Mouse (Mus musculus) lung, postnatal 0 days (tissue): Measurements from ENCODE around the gene Fbxw4. TPM values are rescaled to one million over a fixed set of nuclear protein-coding genes. Genes with fewer than 3 reads are reported as not detected.

Experiments used
- ATAC-seq: fragments of 200-750 bp; cut with Nextera tagmentation; 2 replicates; pipeline ENCODE4 v1.8.0; 2017; ENCODE audit warnings: moderate library complexity
- DNase-seq: peaks from one replicate; pipeline ENCODE4 v3.0.0-alpha.2; 2016; ENCODE audit warnings: low spot score
- H3K27ac ChIP-seq: fragments of 300-500 bp; sonication (generic); 2 replicates; pipeline ENCODE4 v1.5.1; 2014; ENCODE audit warnings: antibody characterized with exemption, mild to moderate bottlenecking, low read length, mixed read lengths
- H3K27me3 ChIP-seq: fragments of 300-500 bp; sonication (generic); replicated peaks from 2 replicates; pipeline ENCODE4 v1.6.1; 2014; ENCODE audit warnings: low read length, mixed read lengths; ENCODE audit not compliant: insufficient read depth
- H3K36me3 ChIP-seq: fragments of 300-500 bp; sonication (generic); 2 replicates; pipeline ENCODE4 v1.6.1; 2014; ENCODE audit warnings: low read length, mixed read lengths; ENCODE audit not compliant: insufficient read depth
- H3K4me1 ChIP-seq: fragments of 300-500 bp; sonication (generic); 2 replicates; pipeline ENCODE4 v1.6.1; 2014; ENCODE audit warnings: antibody characterized with exemption, low read depth, low read length, mixed read lengths; ENCODE audit not compliant: insufficient read depth
- H3K4me2 ChIP-seq: fragments of 300-500 bp; sonication (generic); replicated peaks from 2 replicates; pipeline ENCODE4 v1.6.1; 2014; ENCODE audit warnings: low read depth, mild to moderate bottlenecking, low read length, moderate library complexity, mixed read lengths
- H3K4me3 ChIP-seq: fragments of 300-500 bp; sonication (generic); 2 replicates; pipeline ENCODE4 v1.5.1; 2014; ENCODE audit warnings: low read depth, low read length
- H3K9ac ChIP-seq: fragments of 300-500 bp; sonication (generic); replicated peaks from 2 replicates; pipeline ENCODE4 v1.6.1; 2014; ENCODE audit warnings: low read depth, mild to moderate bottlenecking
- H3K9me3 ChIP-seq: fragments of 300-500 bp; sonication (generic); 2 replicates; pipeline ENCODE4 v1.6.1; 2016; ENCODE audit warnings: low read length, mixed read lengths
- CTCF ChIP-seq: IDR thresholded peaks from 2 replicates; pipeline ENCODE4 v1.5.1; 2016; ENCODE audit warnings: antibody characterized with exemption, mild to moderate bottlenecking
- EP300 ChIP-seq: IDR thresholded peaks from 2 replicates; pipeline ENCODE4 v1.6.1; 2016; ENCODE audit warnings: antibody characterized with exemption, mild to moderate bottlenecking, control low read depth
- WGBS: fragments of 180-500 bp; shearing (Covaris S2); extraction: QIAGEN DNeasy Blood & Tissue Kit; methylation state at CpG from one replicate; pipeline ENCODE4 v1.1.7; 2014; 5-methylcytosine and 5-hydroxymethylcytosine counted together
- polyA plus RNA-seq: library from polyadenylated mRNA; unstranded; fragments of >200 nt; fragmentation: Nextera tagmentation; extraction: Ambion mirVana; gene quantifications from 2 replicates; pipeline ENCODE4 v1.2.1, GENCODE M21; 2015

The Fbxw4 gene
- polyA plus RNA-seq, 1 experiment from 2014 or later, result 2.9 TPM

DNA sequence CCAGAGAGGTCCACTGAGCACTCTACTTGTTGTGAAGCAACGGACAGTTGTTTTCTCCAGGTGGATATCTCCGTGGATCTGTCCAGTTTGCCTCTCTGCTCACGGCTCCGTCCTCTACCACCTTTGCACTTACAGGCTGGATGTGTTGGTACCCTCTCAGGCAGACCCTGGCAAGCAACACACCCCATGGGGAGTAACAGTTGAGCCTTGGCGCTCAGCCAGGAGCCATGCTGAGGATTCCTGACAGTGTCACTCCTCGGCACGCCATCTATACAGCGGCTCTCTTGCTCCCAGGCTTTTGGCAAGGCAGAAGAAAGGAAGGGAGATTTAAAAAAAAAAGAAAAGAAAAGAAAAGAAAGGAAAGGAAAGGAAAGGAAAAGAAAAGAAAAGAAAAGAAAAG lies 45.7 kb downstream of the Fbxw4 start:
- ATAC-seq, result no peak

DNA sequence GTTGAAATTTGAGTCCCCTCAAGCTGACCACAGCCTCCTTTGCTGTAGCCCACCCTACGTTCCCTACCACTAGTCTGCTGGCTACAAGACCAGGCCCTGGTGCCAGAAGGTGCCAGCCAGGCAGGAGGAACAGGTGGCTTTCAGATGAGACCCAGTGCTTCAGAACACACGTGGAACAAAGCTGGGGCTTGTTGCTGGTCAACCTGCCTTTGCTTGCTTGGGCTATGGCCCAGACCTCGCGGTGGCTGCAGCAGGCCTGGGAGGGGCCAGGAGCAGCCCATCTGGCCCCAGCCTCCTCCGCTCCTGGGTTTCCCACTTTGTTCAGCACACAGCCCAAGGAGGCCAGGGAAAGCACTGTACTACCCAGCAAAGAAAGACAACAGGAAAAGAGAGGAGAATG lies 49.3 kb downstream of the Fbxw4 start:
- Histone ChIP-seq H3K27me3 (no peaks in the 10 kb centered on the region), H3K9me3 (no peaks in the 10 kb centered on the region), H3K4me2 (no peak overlapping the region), H3K4me3 (no peak overlapping the region), H3K36me3 (no peaks in the 10 kb centered on the region), H3K27ac (no peak overlapping the region), H3K4me1 (0 out of 2 replicates have a peak, but pooled peaks cover 7% of the 10 kb centered on the region), H3K9ac (no peak overlapping the region)
- TF ChIP-seq EP300 (no peak), CTCF (no peak)
- DNase-seq, result no peak
- ATAC-seq, result no peak
- WGBS, result 86% methylated on average over 5 of the region's 5 CpGs

More for the DNA sequence above, 45.7 kb downstream of the Fbxw4 start:
- 71% methylated on average over 8 of the region's 8 CpGs for WGBS
- H3K4me3 ChIP-seq, result no peak overlapping the region
- DNase-seq, result no peak
- TF ChIP-seq EP300 (no peak), CTCF (no peak)
- no peaks in the 10 kb centered on the region for H3K27me3 ChIP-seq
- no peaks in the 10 kb centered on the region for H3K9me3 ChIP-seq
- no peak overlapping the region for H3K27ac ChIP-seq
- H3K9ac ChIP-seq, result no peak overlapping the region
- H3K4me1 ChIP-seq, result peaks cover 7% of the 10 kb centered on the region; the same call in 1 of the 2 replicates
- H3K36me3 ChIP-seq, result no peaks in the 10 kb centered on the region
- H3K4me2 ChIP-seq, result no peak overlapping the region

DNA sequence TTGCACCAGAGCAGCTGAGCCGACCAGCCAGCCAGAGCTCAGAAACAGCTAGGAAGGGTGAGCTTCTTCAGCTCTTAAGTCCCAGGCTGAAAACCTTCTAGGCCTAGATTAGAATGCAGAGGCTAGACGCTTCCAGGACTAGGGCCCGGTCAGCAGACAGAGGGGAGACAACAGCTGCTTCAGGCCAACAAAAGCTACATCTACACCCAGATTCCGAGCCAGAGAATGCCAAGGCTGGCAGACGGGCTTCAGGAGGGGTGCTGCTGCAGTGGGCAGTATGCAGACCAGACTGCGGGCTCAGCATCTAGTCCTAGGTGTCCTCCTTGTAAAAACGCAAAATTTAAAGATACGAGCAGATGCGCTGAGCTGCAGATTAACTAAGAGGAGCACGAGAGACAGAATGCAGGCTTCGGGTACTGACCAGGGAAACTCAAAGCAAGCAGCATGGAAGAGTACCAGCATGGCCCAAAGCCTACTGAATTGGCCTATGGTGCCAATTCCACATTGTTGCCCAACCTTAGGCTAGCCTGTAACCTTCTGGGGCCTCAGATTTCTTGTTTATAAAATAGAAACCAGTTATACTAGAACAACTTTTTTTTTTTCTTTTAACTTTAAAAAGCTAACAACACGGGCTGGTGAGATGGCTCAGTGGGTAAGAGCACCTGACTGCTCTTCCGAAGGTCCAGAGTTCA lies 51.3 kb downstream of the Fbxw4 start:
- Histone ChIP-seq H3K27me3 (no peaks in the 10 kb centered on the region), H3K9ac (no peak overlapping the region), H3K9me3 (no peaks in the 10 kb centered on the region), H3K4me3 (no peak overlapping the region), H3K27ac (no peak overlapping the region), H3K4me2 (no peak overlapping the region), H3K4me1 (no peaks in the 10 kb centered on the region), H3K36me3 (no peaks in the 10 kb centered on the region)
- ATAC-seq, result no peak
- no peak for TF ChIP-seq CTCF
- TF ChIP-seq EP300, result no peak
- 88% methylated on average over 13 of the region's 13 CpGs for WGBS
- no peak for DNase-seq

DNA sequence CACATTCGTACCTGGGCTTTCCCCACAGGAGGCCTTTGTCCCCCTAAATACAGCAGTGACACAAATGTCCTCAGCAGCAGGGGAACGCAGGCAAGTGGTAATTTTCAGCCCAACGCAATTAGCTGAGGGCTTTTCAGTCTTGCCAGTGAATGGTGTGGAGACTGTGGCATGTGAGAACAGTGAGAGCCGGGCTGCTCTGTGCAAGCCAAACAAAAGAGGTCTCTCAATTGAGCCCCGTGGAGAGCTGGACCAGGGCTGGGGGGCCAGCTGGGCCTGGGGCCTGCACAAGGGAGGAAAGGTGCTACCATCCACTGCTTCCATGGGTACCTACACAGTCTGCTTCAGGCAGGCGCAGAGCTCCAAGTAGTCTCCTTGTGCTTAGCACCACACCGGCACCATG lies 52.6 kb downstream of the Fbxw4 start:
- no peak overlapping the region for H3K9ac ChIP-seq
- no peaks in the 10 kb centered on the region for H3K9me3 ChIP-seq
- H3K27me3 ChIP-seq, result no peaks in the 10 kb centered on the region
- no peaks in the 10 kb centered on the region for H3K4me1 ChIP-seq
- TF ChIP-seq EP300, result no peak
- no peak for TF ChIP-seq CTCF
- DNase-seq (no peak), ATAC-seq (no peak)
- H3K4me2 ChIP-seq, result no peak overlapping the region
- H3K27ac ChIP-seq, result no peak overlapping the region
- WGBS, result 61% methylated on average over 7 of the region's 7 CpGs
- no peak overlapping the region for H3K4me3 ChIP-seq
- H3K36me3 ChIP-seq, result no peaks in the 10 kb centered on the region

DNA sequence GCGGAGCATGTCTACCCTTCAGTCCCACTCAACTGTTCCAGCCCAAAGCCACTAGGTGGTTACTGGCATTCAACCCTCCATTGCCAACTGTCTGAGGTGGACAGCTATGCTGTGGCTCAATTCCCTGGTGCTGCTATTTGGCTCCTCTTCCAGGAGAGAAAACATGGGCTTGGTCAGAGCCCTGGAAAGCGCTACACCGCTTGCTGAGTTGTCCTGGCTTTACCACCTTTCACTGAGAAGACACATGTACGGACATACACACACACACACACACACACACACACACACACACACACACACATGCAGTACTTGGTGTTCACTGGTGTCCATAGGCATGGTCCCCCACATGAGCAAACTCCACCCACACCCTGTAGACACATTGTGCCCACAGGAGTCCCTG lies 53.4 kb downstream of the Fbxw4 start:
- no peak overlapping the region for H3K27ac ChIP-seq
- no peak for DNase-seq
- no peaks in the 10 kb centered on the region for H3K9me3 ChIP-seq
- H3K4me3 ChIP-seq, result no peak overlapping the region
- H3K27me3 ChIP-seq, result no peaks in the 10 kb centered on the region
- no peak overlapping the region for H3K9ac ChIP-seq
- no peak for TF ChIP-seq CTCF
- H3K36me3 ChIP-seq, result no peaks in the 10 kb centered on the region
- 90% methylated on average over 4 of the region's 4 CpGs for WGBS
- H3K4me2 ChIP-seq, result no peak overlapping the region
- H3K4me1 ChIP-seq, result no peaks in the 10 kb centered on the region
- no peak for ATAC-seq

DNA sequence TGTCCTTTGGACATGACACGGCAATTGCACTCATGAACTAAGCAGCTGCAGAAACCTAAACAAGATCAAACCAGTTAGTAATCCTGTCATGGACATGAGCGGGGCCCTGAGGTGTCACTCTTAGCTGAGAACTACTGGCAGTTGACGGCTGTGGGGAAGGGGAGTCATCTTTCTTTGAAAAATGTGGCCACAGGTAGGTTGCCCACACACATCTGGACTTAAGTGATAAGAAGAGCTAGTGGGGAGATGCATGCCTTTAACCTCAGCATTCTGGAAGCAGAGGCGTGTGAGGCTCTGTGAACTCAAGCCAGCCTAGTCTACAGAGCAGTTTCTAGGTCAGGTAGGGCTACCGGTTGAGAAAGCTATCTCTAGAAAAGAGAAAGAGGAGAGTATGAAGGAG lies 57.5 kb downstream of the Fbxw4 start:
- TF ChIP-seq CTCF, result no peak
- TF ChIP-seq EP300, result no peak
- Histone ChIP-seq H3K27ac (no peak overlapping the region), H3K9me3 (no peaks in the 10 kb centered on the region), H3K4me3 (no peak overlapping the region), H3K9ac (no peak overlapping the region), H3K4me2 (no peak overlapping the region), H3K36me3 (no peaks in the 10 kb centered on the region), H3K27me3 (no peaks in the 10 kb centered on the region), H3K4me1 (no peaks in the 10 kb centered on the region)
- DNase-seq (no peak), ATAC-seq (no peak)
- 70% methylated on average over 5 of the region's 5 CpGs for WGBS
